Mouse (Mus musculus): ENCODE measurements around the gene Mab21l1. TPM values are rescaled to one million over a fixed set of nuclear protein-coding genes. Genes with fewer than 3 reads are reported as not detected.

The Mab21l1 gene
- polyA plus RNA-seq, 2 experiments from 2014 or later: 0.28 TPM; not detected in 1

- ATAC-seq: no peak
These were observed 32.8 kb downstream of the Mab21l1 start for GRCm38 (mm10) chr3:55814993-55815625.

GRCm38 (mm10) chr3:55816096-55816495, 33.8 kb downstream of the Mab21l1 start:
- ATAC-seq: no peak

GRCm38 (mm10) chr3:55816638-55817375, 34.5 kb downstream of the Mab21l1 start:
- ATAC-seq: no peak

GRCm38 (mm10) chr3:55818082-55818481, 35.8 kb downstream of the Mab21l1 start:
- no peak for ATAC-seq

GRCm38 (mm10) chr3:55819598-55819997, 37.3 kb downstream of the Mab21l1 start:
- ATAC-seq: no peak

GRCm38 (mm10) chr3:55824864-55825263, 42.6 kb downstream of the Mab21l1 start:
- ATAC-seq: no peak

- peak; percentile 41 for ATAC-seq
These were observed 46.4 kb downstream of the Mab21l1 start for GRCm38 (mm10) chr3:55828481-55829256.

GRCm38 (mm10) chr3:55830226-55830625, 47.9 kb downstream of the Mab21l1 start:
- ATAC-seq: no peak

Measured in CD4-positive, CD25-positive, alpha-beta regulatory T cell, adult 4 months (primary cell).